Mouse (Mus musculus): ENCODE results near the gene Crcp.

DNA sequence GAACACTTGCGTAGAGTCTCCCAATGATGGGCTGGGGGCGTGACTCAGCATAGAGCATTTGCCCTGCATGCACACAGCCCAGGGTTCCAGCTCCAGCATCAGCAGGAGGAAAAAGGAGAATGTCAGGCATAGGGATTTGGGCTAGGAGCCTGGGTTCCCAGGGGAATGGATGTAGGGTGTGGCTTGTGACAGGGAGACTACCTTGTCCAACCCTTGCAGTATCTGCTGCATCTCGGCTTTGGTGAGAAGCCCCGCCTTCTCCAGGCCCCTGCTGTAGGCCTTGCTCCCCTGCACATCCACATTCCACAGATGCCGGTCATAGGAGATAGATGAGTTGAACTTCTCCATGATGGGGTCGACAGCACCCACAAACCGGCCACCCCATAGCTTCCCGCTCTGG lies 9.6 kb upstream of the Crcp start:
- no peak for TF ChIP-seq CTCF (IDR thresholded peaks at IDR 0.05; ENCODE audit: control insufficient read depth, insufficient read depth, insufficient replicate concordance, low read depth, low read length)
- TF ChIP-seq POLR2A (IDR thresholded peaks at IDR 0.05; ENCODE audit: control insufficient read depth, low read depth, low read length) = no peak
